Mouse (Mus musculus): Measurements from ENCODE around the gene Gm28047. TPM values are rescaled to one million over a fixed set of nuclear protein-coding genes. Genes with fewer than 3 reads are reported as not detected.

Gene Gm28047
- total RNA-seq, 4 experiments from 2014 or later, result 2.0 to 2.1 TPM; not detected in 2

DNA sequence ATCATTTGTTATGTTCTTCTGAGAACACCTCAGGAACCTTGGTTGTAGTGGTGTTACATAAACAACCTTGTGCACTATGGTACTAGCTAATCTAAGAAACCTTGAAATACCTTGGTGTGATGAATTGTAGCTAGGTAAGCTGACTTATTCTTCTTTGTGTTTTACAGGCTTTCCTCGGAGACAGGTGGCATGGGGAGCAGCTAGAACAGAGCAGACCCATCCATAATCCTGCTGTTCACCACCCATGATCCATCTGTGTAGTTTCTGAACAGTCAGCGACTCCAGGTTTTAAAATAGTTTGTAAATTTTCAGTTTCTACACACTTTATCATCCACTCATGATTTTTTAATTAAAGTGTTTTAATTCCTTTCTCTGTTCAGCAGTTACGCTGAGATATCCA lies 126.5 kb downstream of the Gm28047 start:
- no peak for DNase-seq

DNA sequence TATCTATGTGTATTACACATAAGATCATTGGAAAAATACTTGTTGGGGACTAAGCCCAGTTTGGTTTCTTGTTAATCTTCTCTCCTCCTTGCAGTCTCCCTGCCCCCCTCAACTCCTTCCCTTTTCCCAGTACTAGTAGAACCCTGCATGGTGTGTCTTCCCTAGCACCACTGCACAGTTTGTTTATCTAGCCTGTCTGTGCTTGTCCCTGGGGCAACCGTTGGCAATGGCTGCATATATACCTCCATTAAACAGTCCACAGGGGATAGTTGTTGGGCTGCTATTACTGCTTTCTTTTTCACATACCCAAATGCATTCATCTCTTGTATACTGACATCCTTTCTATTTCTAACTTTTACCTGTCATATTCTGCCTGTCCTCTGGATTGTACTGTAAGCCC lies 137.2 kb downstream of the Gm28047 start:
- no peak for DNase-seq

DNA sequence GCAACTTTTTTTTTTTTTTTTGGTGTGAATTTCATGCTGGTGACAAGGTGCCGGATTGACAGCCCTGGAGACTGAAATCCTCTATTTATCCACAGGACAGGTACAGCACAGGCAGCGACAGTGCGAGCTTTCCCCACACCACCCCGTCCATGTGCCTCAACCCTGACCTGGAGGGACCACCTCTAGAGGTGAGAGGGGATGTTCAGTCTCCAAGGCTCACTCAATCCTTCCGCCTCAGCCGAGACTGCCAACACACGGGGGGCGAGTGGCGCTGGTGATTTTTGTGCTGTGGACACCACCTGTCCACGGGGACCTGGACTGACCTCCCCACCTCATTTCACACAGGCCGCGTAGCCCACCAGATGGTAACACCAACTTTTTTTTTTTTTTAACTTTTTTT lies 139.0 kb downstream of the Gm28047 start:
- DNase-seq, result no peak

DNA sequence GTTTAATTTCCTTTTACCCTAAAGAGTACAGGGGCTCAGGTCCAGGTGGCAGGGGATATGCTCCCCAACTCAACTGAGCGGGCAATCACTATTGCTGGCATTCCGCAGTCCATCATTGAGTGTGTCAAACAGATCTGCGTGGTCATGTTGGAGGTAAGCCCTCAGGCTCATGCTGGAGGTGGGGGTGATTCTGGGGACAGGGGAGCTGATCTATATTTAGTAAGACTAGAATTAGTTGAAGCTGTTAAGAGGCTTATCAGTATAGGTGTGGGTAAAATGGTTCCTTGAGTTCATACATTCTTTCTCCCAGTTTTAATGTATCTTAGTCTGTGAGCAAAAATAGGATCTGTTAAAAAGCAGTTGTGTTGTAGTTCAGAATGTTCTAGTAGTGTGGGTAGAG lies 141.7 kb downstream of the Gm28047 start:
- DNase-seq, result no peak

DNA sequence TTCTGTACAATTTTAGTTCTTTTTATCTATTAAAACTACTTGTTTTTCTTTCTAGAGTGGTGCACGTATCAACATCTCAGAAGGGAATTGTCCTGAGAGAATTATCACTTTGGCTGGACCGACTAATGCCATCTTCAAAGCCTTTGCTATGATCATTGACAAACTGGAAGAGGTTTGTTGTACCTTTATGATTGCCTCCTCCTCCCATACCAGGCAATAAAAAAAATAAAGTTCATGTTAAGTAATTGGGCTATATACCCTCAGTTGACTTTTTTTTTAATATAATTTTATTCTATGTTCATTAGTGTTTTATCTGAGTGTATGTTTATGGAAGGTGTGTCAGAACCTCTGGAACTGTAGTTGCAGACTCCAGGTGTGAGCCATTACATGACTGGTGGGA lies 150.3 kb downstream of the Gm28047 start:
- DNase-seq, result no peak

Small RNAs within 50 kb of the gene (microRNA-seq; reads per million reads assigned to microRNA genes)
- gene Mir688, result 0 to 0.17 reads per million in 2 experiments

Other genes with a start within 250 kb of the Gm28047 start
- 10 to 100 TPM; 75.8 to 97.0 (median 91.9) TPM for gene Sp1, start 218.9 kb downstream of the Gm28047 start, total RNA-seq (2022)
- gene Amhr2, start 179.7 kb downstream of the Gm28047 start, total RNA-seq (2022), result 1 to 10 TPM; 1.1 to 1.9 (median 1.6) TPM
- 100 to 1,000 TPM in 2 of 4 experiments, 10 to 100 TPM in 2; 71.8 to 170 (median 96.4) TPM for gene Prr13, start 166.0 kb downstream of the Gm28047 start, total RNA-seq (2022)
- 100 to 1,000 TPM; 594 to 678 (median 630) TPM for gene Pcbp2, start 154.5 kb downstream of the Gm28047 start, total RNA-seq (2022)
- gene Gm10337, start 121.3 kb downstream of the Gm28047 start, total RNA-seq (2022), result 1 to 10 TPM in 3 of 4 experiments, not detected in 1; 3.5 to 9.2 (median 8.3) TPM
- gene Map3k12, start 108.0 kb downstream of the Gm28047 start, total RNA-seq (2022), result 10 to 100 TPM in 3 of 4 experiments, 1 to 10 TPM in 1; 9.5 to 27.1 (median 18.0) TPM
- 10 to 100 TPM; 31.9 to 50.7 (median 41.9) TPM for gene Tarbp2, start 106.9 kb downstream of the Gm28047 start, total RNA-seq (2022)
- gene Npff, start 100.1 kb downstream of the Gm28047 start, total RNA-seq (2022), result 10 to 100 TPM in 1 of 4 experiments, 1 to 10 TPM in 3; 1.0 to 13.3 (median 5.6) TPM
- 100 to 1,000 TPM in 1 of 4 experiments, 10 to 100 TPM in 3; 55.5 to 104 (median 76.0) TPM for gene Atf7, start 397 bp upstream of the Gm28047 start, total RNA-seq (2022)
- gene Atp5g2, start 47.3 kb upstream of the Gm28047 start, total RNA-seq (2022), result 10 to 100 TPM in 2 of 4 experiments, 1 to 10 TPM in 2; 6.2 to 23.7 (median 10.8) TPM
- 100 to 1,000 TPM; 119 to 225 (median 182) TPM for gene Calcoco1, start 97.1 kb upstream of the Gm28047 start, total RNA-seq (2022)

Measured in adrenal gland, adult 8-10 months (tissue).